In genomic region chr16:64873416-64874305, GRCm38 (mm10) we compare ENCODE assay signal across 7 mouse cellular contexts. TPM values are rescaled to one million over a fixed set of nuclear protein-coding genes. Genes with fewer than 3 reads are reported as not detected.
DNase-seq lines count a peak whose midpoint lies in the region; ATAC-seq lines count a peak whose summit lies in the region.

No protein-coding gene starts in this region.

- H3K27me3 ChIP-seq in embryonic facial prominence, embryonic 11.5 days (ENCODE audit: control insufficient read depth, insufficient read depth, low read length) = no peaks in the 10 kb centered on the region
- no peaks in the 10 kb centered on the region for H3K27me3 ChIP-seq in limb, embryonic 12.5 days
- no peaks in the 10 kb centered on the region for H3K27me3 ChIP-seq in midbrain, embryonic 14.5 days (ENCODE audit: control insufficient read depth, insufficient read depth, low read length)

- DNase-seq in adrenal gland, postnatal 14 days = peak; percentile 83
- peak; percentile 86 for DNase-seq in embryonic facial prominence, embryonic 11.5 days (ENCODE audit: low spot score)
- peak; percentile 83 to 85 for DNase-seq in heart, adult 18-20 months
- peak; percentile 78 for DNase-seq in kidney, adult 18-20 months
- peak; percentile 75 for DNase-seq in midbrain, embryonic 14.5 days
- DNase-seq in spleen, adult 12 weeks (ENCODE audit: low spot score) = peak; percentile 69

- peak; percentile 91 for ATAC-seq in embryonic facial prominence, embryonic 11.5 days (replicated peaks; ENCODE audit: insufficient number of reproducible peaks, low FRiP score, low TSS enrichment, low read depth)
- ATAC-seq in limb, embryonic 12.5 days (ENCODE audit: insufficient number of reproducible peaks, insufficient read depth, low FRiP score, low TSS enrichment, low read depth) = peak; percentile 92
- peak; percentile 83 for ATAC-seq in midbrain, embryonic 14.5 days (ENCODE audit: low FRiP score, low TSS enrichment)

- H3K9ac ChIP-seq in embryonic facial prominence, embryonic 11.5 days (replicated peaks; ENCODE audit: low read length) = peak overlapping the region; percentile 64
- H3K9ac ChIP-seq in limb, embryonic 12.5 days (replicated peaks) = peak overlapping the region; percentile 65
- H3K9ac ChIP-seq in midbrain, embryonic 14.5 days (replicated peaks; ENCODE audit: low read length) = peak overlapping the region; percentile 31

- no peaks in the 10 kb centered on the region for H3K4me1 ChIP-seq in embryonic facial prominence, embryonic 11.5 days (ENCODE audit: control insufficient read depth, insufficient read depth, low read length)
- no peaks in the 10 kb centered on the region; the same call in 1 of the 2 replicates for H3K4me1 ChIP-seq in limb, embryonic 12.5 days (replicated peaks)
- no peaks in the 10 kb centered on the region for H3K4me1 ChIP-seq in midbrain, embryonic 14.5 days (ENCODE audit: control insufficient read depth, insufficient read depth, low read length)

- no peaks in the 10 kb centered on the region for H3K36me3 ChIP-seq in embryonic facial prominence, embryonic 11.5 days (replicated peaks; ENCODE audit: control insufficient read depth, insufficient read depth, low read depth, low read length)
- H3K36me3 ChIP-seq in limb, embryonic 12.5 days = no peaks in the 10 kb centered on the region
- H3K36me3 ChIP-seq in midbrain, embryonic 14.5 days (ENCODE audit: control insufficient read depth, insufficient read depth, low read length) = no peaks in the 10 kb centered on the region

- WGBS in embryonic facial prominence, embryonic 11.5 days = 4% methylated on average over 29 of the region's 29 CpGs
- WGBS in limb, embryonic 12.5 days = 3% methylated on average over 29 of the region's 29 CpGs
- WGBS in midbrain, embryonic 14.5 days = 4% methylated on average over 29 of the region's 29 CpGs

- peak overlapping the region; percentile 46 for H3K4me3 ChIP-seq in embryonic facial prominence, embryonic 11.5 days (ENCODE audit: low read depth, low read length)
- peak overlapping the region; percentile 62 for H3K4me3 ChIP-seq in limb, embryonic 12.5 days (replicated peaks)
- H3K4me3 ChIP-seq in midbrain, embryonic 14.5 days (replicated peaks; ENCODE audit: low read depth, low read length) = peak overlapping the region; percentile 44

- H3K27ac ChIP-seq in embryonic facial prominence, embryonic 11.5 days (replicated peaks; ENCODE audit: low read depth, low read length) = peak overlapping the region; percentile 52; the same call in 1 of the 2 replicates
- H3K27ac ChIP-seq in limb, embryonic 12.5 days = peak overlapping the region; percentile 83
- no peak overlapping the region for H3K27ac ChIP-seq in midbrain, embryonic 14.5 days (replicated peaks; ENCODE audit: low read depth, low read length)

- no peaks in the 10 kb centered on the region for H3K9me3 ChIP-seq in embryonic facial prominence, embryonic 11.5 days (replicated peaks; ENCODE audit: control insufficient read depth, low read length)
- no peaks in the 10 kb centered on the region for H3K9me3 ChIP-seq in limb, embryonic 12.5 days
- H3K9me3 ChIP-seq in midbrain, embryonic 14.5 days (ENCODE audit: control insufficient read depth, low read length) = no peaks in the 10 kb centered on the region

- H3K4me2 ChIP-seq in embryonic facial prominence, embryonic 11.5 days (ENCODE audit: low read depth, low read length) = peak overlapping the region; percentile 47
- peak overlapping the region; percentile 56 for H3K4me2 ChIP-seq in limb, embryonic 12.5 days
- H3K4me2 ChIP-seq in midbrain, embryonic 14.5 days (ENCODE audit: low read length) = peak overlapping the region; percentile 58

RNA-seq across cellular contexts. Expression of gene Cggbp1, which starts 21.9 kb away (rescaled TPM):
- total RNA-seq in adrenal gland, postnatal 14 days (2021) = 126 and 131 TPM in 2 replicates
- polyA plus RNA-seq in embryonic facial prominence, embryonic 11.5 days (2014; fragmentation: Nextera tagmentation; extraction: Ambion mirVana) = 125 and 145 TPM in 2 replicates
- 10 to 100 TPM; 42.2 to 44.5 TPM for total RNA-seq in heart, adult 18-20 months (2021)
- polyA plus RNA-seq in limb, embryonic 12.5 days (2016; fragmentation: Nextera tagmentation; extraction: Ambion mirVana) = 112 and 114 TPM in 2 replicates
- 80.6 and 106 TPM in 2 replicates for polyA plus RNA-seq in midbrain, embryonic 14.5 days (2014; fragmentation: Nextera tagmentation; extraction: Ambion mirVana)

RNA-seq across cellular contexts. Expression of gene Zfp654, which starts 22.2 kb away (rescaled TPM):
- total RNA-seq in adrenal gland, postnatal 14 days (2021) = 19.3 and 20.3 TPM in 2 replicates
- polyA plus RNA-seq in embryonic facial prominence, embryonic 11.5 days (2014; fragmentation: Nextera tagmentation; extraction: Ambion mirVana) = 8.2 and 9.6 TPM in 2 replicates
- 1 to 10 TPM; 8.9 to 9.7 TPM for total RNA-seq in heart, adult 18-20 months (2021)
- polyA plus RNA-seq in limb, embryonic 12.5 days (2016; fragmentation: Nextera tagmentation; extraction: Ambion mirVana) = 9.1 and 10.7 TPM in 2 replicates
- polyA plus RNA-seq in midbrain, embryonic 14.5 days (2014; fragmentation: Nextera tagmentation; extraction: Ambion mirVana) = 8.6 and 10.8 TPM in 2 replicates
